Mouse (Mus musculus) heart, postnatal 0 days (tissue): ENCODE data around the gene Ndnf.

Experiments used
- CTCF ChIP-seq: IDR thresholded peaks from 2 replicates; pipeline ENCODE4 v1.5.1; 2016; ENCODE audit warnings: antibody characterized with exemption, control low read depth, low read depth
- EP300 ChIP-seq: IDR thresholded peaks from 2 replicates; pipeline ENCODE4 v1.6.1; 2016; ENCODE audit warnings: antibody characterized with exemption, low read depth

DNA sequence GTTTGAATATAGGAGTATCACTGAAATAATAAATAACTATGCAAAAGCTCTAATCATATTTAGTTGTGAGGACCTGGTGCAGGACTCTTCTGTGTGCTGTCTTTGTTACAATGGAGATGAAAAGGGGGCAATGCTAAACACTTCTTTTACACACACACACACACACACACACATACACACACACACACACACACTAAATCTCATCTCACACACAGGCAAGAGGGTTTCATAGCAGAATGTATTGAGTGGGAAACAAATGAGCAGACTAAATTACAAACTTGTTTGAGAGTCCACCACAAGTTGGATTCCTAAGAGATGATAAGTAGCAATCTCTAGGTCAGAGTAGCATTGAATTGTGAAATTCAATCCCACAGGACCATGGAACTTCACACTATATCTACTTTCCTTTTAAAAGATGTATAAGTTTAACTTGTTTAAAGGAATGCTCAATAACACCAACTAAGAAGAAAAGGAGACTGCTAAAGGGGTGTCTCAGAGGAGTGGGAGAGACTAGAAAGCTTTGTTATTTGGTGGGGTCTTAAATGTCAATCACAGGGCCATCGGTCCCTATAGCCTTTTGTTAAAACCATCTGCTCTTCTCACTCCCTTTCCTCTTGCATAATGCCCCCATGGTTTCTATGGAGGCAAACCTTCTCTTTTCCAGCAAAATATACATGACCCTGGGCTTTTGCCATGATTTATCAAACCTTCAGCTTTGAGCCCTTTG lies 71.9 kb downstream of the Ndnf start:
- TF ChIP-seq CTCF: no peak
- no peak for TF ChIP-seq EP300
